Mouse (Mus musculus) urinary bladder, adult 2 months (tissue): ENCODE measurements around the gene Swsap1. TPM values are rescaled to one million over a fixed set of nuclear protein-coding genes. Genes with fewer than 3 reads are reported as not detected.

ENCODE experiments used
- DNase-seq: peaks from one replicate; pipeline ENCODE4 v3.0.0; 2022; ENCODE audit warnings: low spot score
- polyA plus RNA-seq: library from polyadenylated mRNA; depleted of rRNA; stranded (reverse); fragments of >200 nt; gene quantifications from 2 replicates; pipeline ENCODE4 v1.2.3, GENCODE M21; 2012

Gene Swsap1
- polyA plus RNA-seq, 1 experiment, result 4.6 TPM

DNA sequence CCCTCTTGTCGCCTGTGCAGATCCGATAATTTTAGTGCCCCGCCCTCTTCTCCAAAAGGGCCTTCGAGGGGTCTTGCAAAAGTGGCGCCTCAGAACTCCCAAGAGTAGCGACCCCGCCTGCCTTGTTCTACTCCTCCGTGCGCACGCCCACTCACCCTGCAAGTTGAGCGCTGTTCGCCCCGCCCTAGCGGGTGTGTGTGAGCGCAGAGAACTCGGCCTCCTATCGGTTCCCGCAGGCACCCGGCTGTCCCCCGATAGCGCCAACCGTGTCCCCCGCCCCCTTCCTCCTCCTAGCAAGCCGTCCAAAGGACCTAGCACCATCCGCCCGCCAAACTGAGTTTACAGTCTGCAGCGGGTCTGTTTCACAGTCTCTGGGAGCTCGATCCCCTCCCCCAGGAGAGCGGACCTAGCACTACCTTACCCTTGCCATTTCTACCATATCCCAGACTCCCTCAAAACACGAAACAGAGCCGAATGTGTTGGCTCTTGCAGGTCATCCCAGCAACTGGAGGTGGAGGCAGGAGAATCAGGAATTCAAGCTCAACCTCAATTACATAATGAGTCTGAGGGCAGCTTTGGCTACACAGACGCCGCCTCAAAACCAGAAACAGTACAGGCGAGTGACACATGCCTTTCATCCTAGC lies 7.0 kb downstream of the Swsap1 start:
- no peak for DNase-seq

DNA sequence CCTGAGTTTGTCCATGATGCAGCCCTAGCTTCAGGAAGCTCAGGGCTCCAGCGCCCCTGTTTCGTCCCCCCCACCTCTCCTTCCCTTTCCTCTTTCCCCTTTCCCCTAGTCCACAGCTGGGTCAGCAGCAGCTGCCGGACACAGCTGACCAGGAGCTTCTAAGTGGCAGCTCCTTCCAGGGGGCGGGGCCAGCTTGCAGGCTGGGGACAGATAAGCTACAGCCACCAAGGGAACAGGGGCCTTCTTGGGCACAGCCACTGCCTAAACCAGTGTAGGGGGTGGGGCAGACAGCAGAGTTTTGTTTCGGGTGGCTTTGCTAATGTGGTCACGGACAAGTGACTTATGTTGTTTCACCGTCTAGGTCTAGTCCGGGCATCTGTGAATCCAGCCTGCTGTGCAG lies 7.9 kb downstream of the Swsap1 start, which contains the start of gene Epor:
Gene Epor, minus strand, starts transcription at position 90 of the 400 bp plus-strand sequence.
- no peak for DNase-seq

GRCm38 (mm10) chr9:21968883-21969282 lies 13.3 kb downstream of the Swsap1 start:
- no peak for DNase-seq

DNA sequence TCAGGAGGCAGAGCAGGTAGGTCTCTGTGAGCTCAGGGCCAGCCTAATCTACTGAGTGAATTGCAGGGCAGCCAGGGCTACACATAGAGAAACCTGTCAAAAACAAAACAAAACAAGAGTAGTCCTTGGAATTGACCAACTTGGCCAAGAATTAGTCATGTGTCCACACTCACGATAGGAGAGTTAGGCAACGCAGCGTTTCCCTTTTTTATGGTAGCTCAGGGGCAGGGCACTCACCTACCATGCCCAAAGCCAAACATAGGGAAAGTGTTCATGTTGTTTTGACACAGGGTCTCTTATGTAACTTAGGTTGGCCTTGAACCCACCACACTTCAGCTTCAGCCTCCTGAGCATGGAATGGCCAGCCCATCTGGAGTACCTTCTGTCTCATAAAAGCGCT lies 13.7 kb downstream of the Swsap1 start:
- no peak for DNase-seq

DNA sequence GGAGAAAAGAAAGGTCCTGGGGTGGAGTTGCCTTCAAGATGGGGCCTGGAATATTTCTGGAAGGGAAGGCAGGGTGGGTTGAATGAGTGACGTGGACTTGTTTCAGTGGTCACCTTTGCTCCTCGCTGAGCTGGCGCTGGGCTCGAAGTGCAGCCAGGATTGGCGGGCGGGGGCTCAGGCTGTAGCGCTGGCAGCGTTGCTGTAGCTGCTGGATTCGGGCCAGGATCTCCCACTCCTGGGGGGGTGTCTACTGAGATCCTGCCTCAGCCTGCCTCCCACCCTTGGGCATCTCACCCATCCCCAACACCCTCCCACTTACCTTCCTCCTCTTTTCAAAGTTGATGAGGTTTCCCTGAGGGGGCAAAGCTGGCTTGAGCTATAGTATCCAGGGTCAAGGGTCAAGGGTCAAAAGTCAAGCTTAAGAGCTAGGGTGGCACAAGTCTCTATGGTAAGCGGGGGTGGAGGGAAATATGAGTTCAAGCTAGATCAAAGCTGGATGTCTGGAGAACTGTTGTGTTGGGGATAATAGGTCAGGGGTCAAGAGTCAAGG lies 21.1 kb downstream of the Swsap1 start:
- no peak for DNase-seq

DNA sequence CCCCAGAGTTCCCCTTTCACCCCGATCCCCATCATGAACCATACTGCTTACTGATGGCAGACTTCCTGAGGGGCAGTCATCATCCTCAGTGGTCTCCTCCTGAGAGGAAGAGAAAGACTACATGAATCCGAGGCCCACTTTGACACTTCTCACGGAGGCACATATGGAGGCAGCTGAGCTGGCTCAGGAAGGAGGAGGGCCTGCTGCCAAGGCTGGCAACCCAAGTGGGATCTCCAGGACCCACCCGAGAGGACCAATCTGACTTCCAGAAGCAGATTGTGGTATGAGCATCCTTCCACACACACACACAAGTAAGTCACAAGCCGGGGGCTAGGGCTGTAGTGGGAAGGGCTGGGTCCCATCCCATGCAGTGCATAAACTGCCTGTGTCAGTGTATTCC lies 21.8 kb downstream of the Swsap1 start:
- DNase-seq, result no peak

GRCm38 (mm10) chr9:21977972-21978371 lies 22.4 kb downstream of the Swsap1 start:
- DNase-seq, result no peak

DNA sequence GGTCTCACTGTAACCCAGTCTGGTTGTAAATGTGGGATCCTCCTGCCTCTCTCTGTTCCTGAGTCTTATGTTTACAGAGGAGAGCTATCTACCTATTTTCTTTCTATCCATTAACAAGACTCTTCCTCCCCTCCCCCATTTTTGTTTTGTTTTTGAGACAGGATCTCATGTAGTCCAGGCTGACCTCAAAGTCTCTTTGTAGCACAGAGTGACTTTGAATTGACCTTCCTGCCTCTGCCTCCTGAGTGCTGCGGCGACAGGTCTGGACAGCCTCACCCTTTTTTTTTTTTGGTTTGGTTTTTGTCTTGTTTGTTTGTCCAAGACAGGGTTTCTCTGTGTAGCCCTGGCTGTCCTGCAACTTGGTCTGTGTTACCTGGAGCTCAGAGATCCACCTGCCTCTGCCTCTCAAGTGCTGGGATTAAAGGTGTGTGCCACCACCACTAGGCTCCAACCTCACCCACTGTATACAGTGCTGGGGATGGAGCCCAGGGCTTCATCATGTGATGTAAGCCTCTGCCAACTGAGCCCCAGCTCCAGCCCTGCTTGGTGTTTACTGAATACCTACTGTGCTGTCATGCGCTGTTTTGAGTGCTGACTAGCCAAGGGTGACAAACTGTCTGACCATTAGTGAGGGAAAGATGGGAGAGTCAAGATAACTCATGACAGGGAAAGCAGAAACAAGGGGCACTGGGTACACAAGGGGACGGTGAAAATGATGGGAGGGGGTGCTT lies 23.0 kb downstream of the Swsap1 start:
- DNase-seq, result no peak

- no peak for DNase-seq
Measured at GRCm38 (mm10) chr9:21983911-21984310, 28.4 kb downstream of the Swsap1 start.

- DNase-seq, result no peak
Measured at GRCm38 (mm10) chr9:21987592-21988342, 32.2 kb downstream of the Swsap1 start.

- peak; percentile 46 for DNase-seq
Measured at GRCm38 (mm10) chr9:21988421-21989101, 33.0 kb downstream of the Swsap1 start.

DNA sequence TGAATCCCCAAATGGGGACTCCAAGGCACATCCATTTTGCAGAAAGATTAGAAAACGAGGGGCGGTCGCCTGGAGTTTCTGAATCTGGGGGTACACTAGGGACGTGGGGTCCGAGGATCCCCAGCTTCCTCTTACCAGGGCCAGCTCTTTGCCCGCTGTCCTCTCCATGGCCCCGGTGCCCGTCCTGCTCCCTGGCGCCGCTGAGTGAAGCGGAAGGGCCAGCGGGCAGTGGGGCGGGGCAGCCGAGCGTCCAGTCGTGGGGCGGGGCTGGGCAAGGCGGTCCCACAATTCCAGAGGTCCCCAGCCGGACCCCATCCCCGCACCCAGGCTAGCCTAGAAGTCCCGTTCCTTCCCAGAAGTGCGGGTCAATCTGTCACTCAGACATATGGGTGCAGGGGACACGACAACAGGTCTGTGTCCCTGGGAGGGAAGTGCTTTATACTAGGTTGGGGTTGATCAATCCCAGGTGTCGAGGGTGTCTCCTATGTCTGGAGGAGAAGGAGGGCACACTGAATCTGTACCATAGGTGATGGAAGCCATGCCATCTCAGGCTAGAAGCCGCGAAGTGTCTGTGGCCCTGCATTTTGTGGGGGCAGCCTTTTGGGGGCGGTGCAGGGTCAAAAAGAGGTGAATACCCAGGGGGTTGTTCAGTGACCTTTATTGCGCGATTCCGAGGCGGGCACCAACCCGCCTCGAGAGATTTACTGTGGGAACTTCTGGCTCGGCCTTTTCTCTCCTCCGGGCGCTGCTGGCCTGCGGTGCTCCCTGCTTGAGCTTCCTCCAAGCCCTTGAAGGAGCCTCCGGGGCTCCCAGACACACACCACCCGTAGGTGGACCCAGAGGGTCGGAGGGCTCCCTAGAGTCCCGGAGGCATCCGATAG lies 33.9 kb downstream of the Swsap1 start, which contains the start of gene Rgl3:
Gene Rgl3, minus strand, starts transcription at position 217 of the 881 bp plus-strand sequence.
- DNase-seq, result peak; percentile 59

DNA sequence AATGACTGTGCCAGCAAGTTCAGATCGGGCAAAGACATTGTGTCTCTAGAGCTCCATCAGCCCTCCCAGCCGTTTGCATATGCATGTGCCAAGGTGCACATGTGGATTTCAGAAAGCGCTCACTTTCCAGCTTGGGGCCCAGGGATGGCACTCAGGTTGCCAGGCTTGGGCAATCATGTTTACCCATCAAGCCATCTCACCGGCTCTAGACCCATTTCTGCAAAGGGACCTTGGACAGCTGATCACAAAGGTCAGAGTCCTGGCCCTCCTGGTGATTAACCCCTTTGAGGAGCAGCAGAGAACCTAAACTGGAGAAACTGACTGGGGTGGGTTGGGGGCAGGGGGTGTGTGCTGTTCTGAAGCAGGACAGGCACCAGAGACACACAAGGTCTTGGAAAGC lies 36.7 kb downstream of the Swsap1 start:
- DNase-seq, result no peak

- no peak for DNase-seq
Measured at GRCm38 (mm10) chr9:21996178-21996867, 40.8 kb downstream of the Swsap1 start.

GRCm38 (mm10) chr9:22000296-22000695 lies 44.7 kb downstream of the Swsap1 start:
- DNase-seq, result no peak

- DNase-seq, result no peak
Measured at GRCm38 (mm10) chr9:22001633-22002032, 46.1 kb downstream of the Swsap1 start.

DNA sequence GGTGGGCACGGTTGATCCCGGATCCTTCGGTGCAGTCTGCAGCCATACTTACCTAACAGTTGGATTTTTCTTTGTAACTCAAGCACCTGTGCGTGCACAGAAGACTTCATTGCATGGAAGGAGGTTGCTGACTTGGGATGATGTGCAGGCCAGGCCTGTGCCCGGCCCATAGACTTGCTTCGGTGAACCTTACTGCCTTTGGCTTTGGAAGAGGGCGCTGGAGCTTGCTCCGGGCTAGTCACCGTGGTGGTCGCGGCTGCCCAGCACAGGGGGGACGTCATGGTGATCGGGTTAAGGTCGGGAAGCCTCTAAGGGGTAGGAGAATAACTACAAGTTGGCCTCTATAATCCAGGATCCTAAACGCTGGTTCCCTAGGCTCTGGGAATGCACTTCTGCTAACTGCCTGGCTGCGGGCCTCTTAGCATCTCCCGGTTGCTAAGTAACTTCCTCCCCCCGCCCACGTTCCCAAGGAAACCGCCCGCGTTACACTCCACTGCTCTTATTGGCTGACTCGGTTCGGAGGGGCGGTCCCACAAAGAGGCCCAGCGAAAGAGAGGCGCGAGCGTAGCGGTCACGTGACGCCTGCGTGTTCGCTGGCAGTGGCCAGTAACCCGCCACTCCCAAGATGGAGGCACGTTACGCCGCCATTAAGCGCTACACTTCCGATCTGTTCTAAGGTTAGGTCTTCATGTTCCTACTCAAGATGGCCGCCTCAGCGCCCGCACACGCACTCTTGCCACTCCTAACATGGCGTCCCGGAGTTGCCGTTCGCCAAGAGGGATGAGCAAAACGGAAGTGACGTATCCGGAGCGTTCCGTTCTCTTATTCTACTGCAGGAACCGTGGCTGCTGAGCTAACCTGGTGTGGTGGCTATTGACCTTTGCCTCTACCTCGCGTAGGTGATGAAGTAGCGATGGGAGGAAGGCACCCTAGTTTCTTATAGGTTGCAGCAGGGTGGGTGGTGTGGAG lies 46.9 kb downstream of the Swsap1 start, which contains the start of the genes Ccdc151 and Prkcsh:
Gene Ccdc151, minus strand, starts transcription at position 441 of the 969 bp plus-strand sequence.
Gene Prkcsh, plus strand, starts transcription at position 613 of the 969 bp plus-strand sequence.
- DNase-seq, result peak; percentile 82

DNA sequence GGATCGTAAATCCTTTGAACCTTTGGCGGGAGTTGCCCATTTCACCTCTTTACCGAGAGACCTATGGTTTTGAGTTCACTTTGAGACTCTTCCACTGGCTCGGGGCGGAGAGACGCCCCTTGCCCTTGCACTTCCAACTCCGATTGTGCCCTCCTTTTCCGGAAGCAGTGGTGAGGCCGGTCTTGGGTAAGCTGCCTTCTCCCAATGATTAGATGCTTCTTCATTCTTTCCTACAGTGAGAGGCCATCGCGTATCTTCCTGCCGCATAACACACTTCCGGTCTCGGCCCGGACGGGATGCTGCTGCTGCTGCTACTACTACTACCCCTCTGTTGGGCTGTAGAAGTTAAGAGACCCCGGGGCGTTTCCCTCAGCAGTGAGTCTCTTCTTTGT lies 47.6 kb downstream of the Swsap1 start:
- no peak for DNase-seq

DNA sequence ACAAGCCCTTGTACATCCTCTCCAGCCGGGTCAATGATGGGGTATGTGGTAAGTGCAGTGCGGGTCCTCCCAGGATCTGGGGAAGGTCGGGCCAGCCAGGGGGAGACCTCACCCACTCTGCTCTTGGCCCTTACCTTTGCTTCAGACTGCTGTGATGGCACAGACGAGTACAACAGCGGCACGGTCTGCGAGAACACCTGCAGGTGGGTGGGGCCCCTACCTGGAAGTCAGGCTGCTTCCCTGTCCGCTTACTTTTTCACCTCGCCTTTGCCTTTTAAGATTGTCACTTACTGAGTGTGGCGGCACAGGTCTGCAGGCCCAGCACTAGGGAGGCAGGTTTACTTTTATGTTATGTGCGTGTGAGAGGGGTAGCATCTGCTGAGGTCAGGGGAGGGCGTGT lies 49.0 kb downstream of the Swsap1 start:
- DNase-seq, result no peak
